Mouse (Mus musculus) MEL (cell line): Measurements from ENCODE around the gene Tnik. TPM values are rescaled to one million over a fixed set of nuclear protein-coding genes. Genes with fewer than 3 reads are reported as not detected.

Experiments
- DNase-seq: peaks from one replicate; pipeline ENCODE4 v3.0.0; 2011; ENCODE audit warnings: low read depth, low spot score
- H3K27ac ChIP-seq: 2 replicates; pipeline ENCODE4 v1.5.1; 2012; ENCODE audit warnings: low read depth, mild to moderate bottlenecking, control low read depth, low read length, moderate library complexity; ENCODE audit not compliant: control insufficient read depth
- H3K27me3 ChIP-seq, 2 experiments: fragments of 150-350 bp in 1 of 2; sonication (generic) in 1 of 2; 2 replicates each; pipeline ENCODE4 v1.6.1; 2012; ENCODE audit warnings: low read length in 2 of 2, mild to moderate bottlenecking in 2 of 2, improper control_type of control experiment in 1 of 2, moderate library complexity in 1 of 2; ENCODE audit not compliant: insufficient read depth in 2 of 2, control insufficient read depth in 1 of 2
- H3K36me3 ChIP-seq, 2 experiments: 2 replicates each; pipeline ENCODE4 v1.6.1; 2012 to 2014; ENCODE audit warnings: low read length in 2 of 2, improper control_type of control experiment in 1 of 2, inconsistent platforms in 1 of 2, mild to moderate bottlenecking in 1 of 2; ENCODE audit not compliant: insufficient read depth in 2 of 2, control insufficient read depth in 1 of 2
- H3K4me1 ChIP-seq, 2 experiments: fragments of 150-350 bp in 1 of 2; sonication (generic) in 1 of 2; 2 replicates each; pipeline ENCODE4 v1.6.1; 2012; ENCODE audit warnings: low read length in 2 of 2, improper control_type of control experiment in 1 of 2, mild to moderate bottlenecking in 1 of 2; ENCODE audit not compliant: insufficient read depth in 2 of 2, control insufficient read depth in 1 of 2
- H3K4me3 ChIP-seq, 2 experiments: fragments of 150-350 bp in 1 of 2; sonication (generic) in 1 of 2; 2 replicates each; pipeline ENCODE4 v1.5.1; 2012; ENCODE audit warnings: low read depth in 2 of 2, low read length in 2 of 2, mild to moderate bottlenecking in 2 of 2, moderate library complexity in 2 of 2, control low read depth in 1 of 2, improper control_type of control experiment in 1 of 2; ENCODE audit not compliant: control insufficient read depth in 1 of 2, insufficient read depth in 1 of 2
- H3K79me2 ChIP-seq: 2 replicates; pipeline ENCODE4 v1.6.1; 2012; ENCODE audit warnings: mild to moderate bottlenecking, low read length, moderate library complexity; ENCODE audit not compliant: control insufficient read depth, poor library complexity, insufficient read depth
- H3K9ac ChIP-seq: 2 replicates; pipeline ENCODE4 v1.6.1; 2012; ENCODE audit warnings: low read depth, mild to moderate bottlenecking, control low read depth, low read length, moderate library complexity; ENCODE audit not compliant: control insufficient read depth, poor library complexity, severe bottlenecking
- H3K9me3 ChIP-seq: fragments of 150-350 bp; sonication (generic); replicated peaks from 2 replicates; pipeline ENCODE4 v1.6.1; 2012; ENCODE audit warnings: mild to moderate bottlenecking, low read length, improper control_type of control experiment, moderate library complexity; ENCODE audit not compliant: insufficient read depth
- CHD2 ChIP-seq: IDR thresholded peaks from 2 replicates; pipeline ENCODE4 v1.6.1; 2011; ENCODE audit warnings: low read length, improper control_type of control experiment
- CTCF ChIP-seq, 3 experiments: IDR thresholded peaks in 2 of 3; conservative IDR thresholded peaks in 1 of 3; 2 replicates each; pipeline ENCODE4 v1.5.1; 2011 to 2012; ENCODE audit warnings: low read length in 3 of 3, low read depth in 2 of 3, mild to moderate bottlenecking in 2 of 3, improper control_type of control experiment in 1 of 3, inconsistent platforms in 1 of 3, mixed read lengths in 1 of 3, moderate library complexity in 1 of 3; ENCODE audit not compliant: control insufficient read depth in 1 of 3, insufficient read depth in 1 of 3, poor library complexity in 1 of 3, severe bottlenecking in 1 of 3
- EP300 ChIP-seq, 2 experiments: IDR thresholded peaks; 2 replicates each; pipeline ENCODE4 v1.6.1; 2011; ENCODE audit warnings: improper control_type of control experiment in 2 of 2, low read length in 2 of 2, low read depth in 1 of 2, mild to moderate bottlenecking in 1 of 2
- ETS1 ChIP-seq: IDR thresholded peaks from 2 replicates; pipeline ENCODE4 v1.6.1; 2012; ENCODE audit warnings: low read depth, mild to moderate bottlenecking, inconsistent platforms, low read length, improper control_type of control experiment, moderate library complexity
- MAX ChIP-seq: IDR thresholded peaks from 2 replicates; pipeline ENCODE4 v1.6.1; 2011; ENCODE audit warnings: low read length, improper control_type of control experiment
- MYB ChIP-seq: IDR thresholded peaks from 2 replicates; pipeline ENCODE4 v1.6.1; 2011; ENCODE audit warnings: mild to moderate bottlenecking, low read depth, low read length, improper control_type of control experiment
- NELFE ChIP-seq: IDR thresholded peaks from 2 replicates; pipeline ENCODE4 v1.6.1; 2011; ENCODE audit warnings: low read depth, low read length, improper control_type of control experiment
- POLR2AphosphoS2 ChIP-seq: IDR thresholded peaks from 2 replicates; pipeline ENCODE4 v1.6.1; 2011; ENCODE audit warnings: low read length, improper control_type of control experiment
- SIN3A ChIP-seq: IDR thresholded peaks from 2 replicates; pipeline ENCODE4 v1.6.1; 2012; ENCODE audit warnings: low read length, improper control_type of control experiment, inconsistent platforms
- TAL1 ChIP-seq: IDR thresholded peaks from 2 replicates; pipeline ENCODE4 v1.6.1; 2012; ENCODE audit warnings: mild to moderate bottlenecking, inconsistent platforms, low read length, moderate library complexity, mixed read lengths
- TBP ChIP-seq: IDR thresholded peaks from 2 replicates; pipeline ENCODE4 v1.8.0; 2011; ENCODE audit warnings: low read depth, low read length, improper control_type of control experiment
- TCF12 ChIP-seq: IDR thresholded peaks from 2 replicates; pipeline ENCODE4 v1.6.1; 2014; ENCODE audit warnings: low read depth, mild to moderate bottlenecking, inconsistent platforms, low read length, improper control_type of control experiment, moderate library complexity
- UBTF ChIP-seq: IDR thresholded peaks from 2 replicates; pipeline ENCODE4 v1.6.1; 2012; ENCODE audit warnings: low read depth, mild to moderate bottlenecking, inconsistent platforms, low read length, improper control_type of control experiment, moderate library complexity, borderline replicate concordance; ENCODE audit not compliant: insufficient read depth
- ZC3H11A ChIP-seq: IDR thresholded peaks from 2 replicates; pipeline ENCODE4 v1.6.1; 2012; ENCODE audit warnings: low read depth, mild to moderate bottlenecking, inconsistent platforms, low read length, improper control_type of control experiment
- ZNF384 ChIP-seq: IDR thresholded peaks from 2 replicates; pipeline ENCODE4 v1.6.1; 2012; ENCODE audit warnings: low read depth, mild to moderate bottlenecking, inconsistent platforms, low read length, improper control_type of control experiment
- polyA plus RNA-seq, 2 experiments: library from polyadenylated mRNA; stranded (reverse) in 1 of 2; unstranded in 1 of 2; fragments of >175 nt in 1 of 2; fragments of >200 nt in 1 of 2; gene quantifications; 2 replicates each; pipeline versions ENCODE4 v1.2.1 to v1.2.4; 2012; ENCODE audit warnings: low replicate concordance in 2 of 2, low read depth in 1 of 2; ENCODE audit not compliant: insufficient read length in 2 of 2, insufficient read depth in 1 of 2, missing spikeins in 1 of 2
- total RNA-seq: library from RNA; depleted of rRNA; stranded (reverse); fragments of 300-350 nt; gene quantifications from 2 replicates; pipeline ENCODE4 v1.2.3, GENCODE M21; 2012

The Tnik gene
- total and polyA plus RNA-seq, 3 experiments: 9.9 to 78.4 (median 13.6) TPM

GRCm38 (mm10) chr3:28447950-28448349 lies 184.9 kb downstream of the Tnik start:
- DNase-seq: no peak
- Histone ChIP-seq H3K36me3 (no peaks in the 10 kb centered on the region; a peak in 1 of 4 replicates), H3K79me2 (no peaks in the 10 kb centered on the region), H3K27me3 (no peaks in the 10 kb centered on the region), H3K9me3 (no peaks in the 10 kb centered on the region), H3K27ac (no peak overlapping the region), H3K4me3 (no peak overlapping the region), H3K4me1 (no peaks in the 10 kb centered on the region), H3K9ac (no peak overlapping the region)
- no peak for TF ChIP-seq UBTF
- no peak for TF ChIP-seq MYB
- TF ChIP-seq SIN3A: no peak
- TF ChIP-seq TAL1: no peak
- TF ChIP-seq CHD2: no peak
- no peak for TF ChIP-seq POLR2AphosphoS2
- TF ChIP-seq ZC3H11A: no peak
- TF ChIP-seq TCF12: no peak

GRCm38 (mm10) chr3:28453458-28453857 lies 190.4 kb downstream of the Tnik start:
- Histone ChIP-seq H3K9me3 (no peaks in the 10 kb centered on the region), H3K4me1 (no peaks in the 10 kb centered on the region), H3K36me3 (no peaks in the 10 kb centered on the region), H3K9ac (no peak overlapping the region), H3K79me2 (no peaks in the 10 kb centered on the region), H3K4me3 (no peak overlapping the region), H3K27ac (no peak overlapping the region), H3K27me3 (no peaks in the 10 kb centered on the region)
- no peak for DNase-seq
- TF ChIP-seq CTCF (IDR thresholded peaks at IDR 0.05 in 2 of 3, conservative IDR thresholded peaks at IDR 0.05 in 1 of 3; ENCODE audit: control insufficient read depth in 1 of 3, insufficient read depth in 1 of 3, low read depth in 2 of 3, low read length in 3 of 3, poor library complexity in 1 of 3, severe bottlenecking in 1 of 3): no peak
- no peak for TF ChIP-seq MAX
- no peak for TF ChIP-seq EP300 (IDR thresholded peaks at IDR 0.05; ENCODE audit: low read depth in 1 of 2, low read length in 2 of 2)
- no peak for TF ChIP-seq TAL1
- TF ChIP-seq ETS1: no peak
- no peak for TF ChIP-seq ZNF384

- no peak overlapping the region for H3K9ac ChIP-seq
- no peak overlapping the region for H3K4me3 ChIP-seq
- no peaks in the 10 kb centered on the region for H3K27me3 ChIP-seq
- H3K79me2 ChIP-seq: no peaks in the 10 kb centered on the region
- H3K4me1 ChIP-seq: no peaks in the 10 kb centered on the region
- no peak for TF ChIP-seq TBP
- TF ChIP-seq CTCF (IDR thresholded peaks at IDR 0.05 in 2 of 3, conservative IDR thresholded peaks at IDR 0.05 in 1 of 3; ENCODE audit: control insufficient read depth in 1 of 3, insufficient read depth in 1 of 3, low read depth in 2 of 3, low read length in 3 of 3, poor library complexity in 1 of 3, severe bottlenecking in 1 of 3): no peak
- no peak for TF ChIP-seq MAX
- TF ChIP-seq NELFE: no peak
- TF ChIP-seq, all 39 proteins: peak for 0
- H3K36me3 ChIP-seq: no peaks in the 10 kb centered on the region
- DNase-seq: no peak
- no peaks in the 10 kb centered on the region for H3K9me3 ChIP-seq
- no peak overlapping the region for H3K27ac ChIP-seq
These were observed 193.8 kb downstream of the Tnik start for GRCm38 (mm10) chr3:28456842-28457241.
